Mouse (Mus musculus) kidney, embryonic 15.5 days (tissue): ENCODE measurements around the gene Cacna1d. TPM values are rescaled to one million over a fixed set of nuclear protein-coding genes. Genes with fewer than 3 reads are reported as not detected.

ENCODE experiments used
- ATAC-seq: fragments of 200-750 bp; cut with Nextera tagmentation; replicated peaks from 2 replicates; pipeline ENCODE4 v1.8.0; 2017; ENCODE audit warnings: moderate TSS enrichment; ENCODE audit not compliant: low FRiP score
- H3K27ac ChIP-seq: fragments of 300-500 bp; sonication (generic); 2 replicates; pipeline ENCODE4 v1.5.1; 2015; ENCODE audit warnings: mild to moderate bottlenecking, inconsistent platforms
- H3K27me3 ChIP-seq: fragments of 300-500 bp; sonication (generic); 2 replicates; pipeline ENCODE4 v1.6.1; 2015; ENCODE audit warnings: inconsistent platforms
- H3K36me3 ChIP-seq: fragments of 300-500 bp; sonication (generic); 2 replicates; pipeline ENCODE4 v1.6.1; 2015; ENCODE audit warnings: inconsistent platforms
- H3K4me1 ChIP-seq: fragments of 300-500 bp; sonication (generic); 2 replicates; pipeline ENCODE4 v1.6.1; 2015; ENCODE audit warnings: inconsistent platforms
- H3K4me2 ChIP-seq: fragments of 300-500 bp; sonication (generic); 2 replicates; pipeline ENCODE4 v1.6.1; 2015; ENCODE audit warnings: moderate library complexity, mild to moderate bottlenecking, inconsistent platforms
- H3K4me3 ChIP-seq: fragments of 300-500 bp; sonication (generic); replicated peaks from 2 replicates; pipeline ENCODE4 v1.5.1; 2015; ENCODE audit warnings: mild to moderate bottlenecking, inconsistent platforms
- H3K9ac ChIP-seq: fragments of 300-500 bp; sonication (generic); 2 replicates; pipeline ENCODE4 v1.6.1; 2015; ENCODE audit warnings: mild to moderate bottlenecking, inconsistent platforms
- H3K9me3 ChIP-seq: fragments of 300-500 bp; sonication (generic); replicated peaks from 2 replicates; pipeline ENCODE4 v1.6.1; 2016; ENCODE audit warnings: inconsistent platforms
- WGBS: fragments of 180-500 bp; shearing (Covaris S2); methylation state at CpG from one replicate; pipeline ENCODE4 v1.1.7; 2015; ENCODE audit warnings: mixed read lengths; 5-methylcytosine and 5-hydroxymethylcytosine counted together
- polyA plus RNA-seq: library from polyadenylated mRNA; unstranded; fragments of >200 nt; fragmentation: Nextera tagmentation; extraction: Ambion mirVana; gene quantifications from 2 replicates; pipeline ENCODE4 v1.2.1, GENCODE M21; 2015

Gene Cacna1d
- polyA plus RNA-seq, 1 experiment from 2014 or later = 3.3 TPM

- peak overlapping the region; percentile 54; the same call in 1 of the 2 replicates for H3K27ac ChIP-seq
- no peaks in the 10 kb centered on the region for H3K9me3 ChIP-seq
- H3K27me3 ChIP-seq = no peaks in the 10 kb centered on the region
- 78% methylated on average over 11 of the region's 11 CpGs for WGBS
- H3K4me3 ChIP-seq = no peak overlapping the region
- H3K36me3 ChIP-seq = peaks cover 67% of the 10 kb centered on the region
- no peak overlapping the region for H3K9ac ChIP-seq
- peak; percentile 90 for ATAC-seq
- 0 out of 2 replicates have a peak, but pooled peaks cover 3% of the 10 kb centered on the region for H3K4me1 ChIP-seq
- H3K4me2 ChIP-seq = no peak overlapping the region
These were observed 495.1 kb downstream of the Cacna1d start for GRCm38 (mm10) chr14:29996000-29996751.

GRCm38 (mm10) chr14:29994976-29995375, 496.3 kb downstream of the Cacna1d start:
- Histone ChIP-seq H3K27ac (no peak overlapping the region), H3K36me3 (peaks cover 79% of the 10 kb centered on the region), H3K9ac (no peak overlapping the region), H3K4me2 (no peak overlapping the region), H3K9me3 (no peaks in the 10 kb centered on the region), H3K4me1 (0 out of 2 replicates have a peak, but pooled peaks cover 3% of the 10 kb centered on the region), H3K4me3 (no peak overlapping the region), H3K27me3 (no peaks in the 10 kb centered on the region)
- no peak for ATAC-seq
- 90% methylated on average over 4 of the region's 4 CpGs for WGBS

Other genes starting within 250 kb of the Cacna1d start
- gene Dcp1a, start 11.9 kb downstream of the Cacna1d start, polyA plus RNA-seq = 26.9 and 30.0 TPM in 2 replicates
- 275 and 297 TPM in 2 replicates for gene Tkt, start 56.9 kb upstream of the Cacna1d start, polyA plus RNA-seq
- gene Prkcd, start 134.8 kb upstream of the Cacna1d start, polyA plus RNA-seq = 47.5 and 50.6 TPM in 2 replicates
- gene Rft1, start 162.9 kb upstream of the Cacna1d start, polyA plus RNA-seq = 18.8 and 20.2 TPM in 2 replicates
- 14.7 and 15.0 TPM in 2 replicates for gene Sfmbt1, start 223.4 kb upstream of the Cacna1d start, polyA plus RNA-seq